Mouse (Mus musculus) neural tube, postnatal 0 days (tissue): ENCODE results near the gene Serpinb9d. TPM values are rescaled to one million over a fixed set of nuclear protein-coding genes. Genes with fewer than 3 reads are reported as not detected.

ENCODE experiments used
- polyA plus RNA-seq: library from polyadenylated mRNA; unstranded; fragments of >200 nt; fragmentation: Nextera tagmentation; extraction: Ambion mirVana; gene quantifications from 2 replicates; pipeline ENCODE4 v1.2.1, GENCODE M21; 2015

The Serpinb9d gene
- not detected in 2 replicates for polyA plus RNA-seq

GRCm38 (mm10) chr13:33192659-33193058 lies at the start of gene Serpinb9d:
Gene Serpinb9d (plus strand): TSS chr13:33192959.

GRCm38 (mm10) chr13:33159642-33160041 lies 33.1 kb upstream of the Serpinb9d start, which contains the start of gene Serpinb9c:
Gene Serpinb9c (minus strand): TSS chr13:33159742.

GRCm38 (mm10) chr13:33249312-33249711 lies 56.6 kb downstream of the Serpinb9d start, which contains the start of gene Serpinb9e:
Gene Serpinb9e (plus strand): TSS chr13:33249612.

Other genes with a start within 250 kb of the Serpinb9d start
- 2.9 and 3.2 TPM in 2 replicates for gene Serpinb6b, start 227.8 kb upstream of the Serpinb9d start, polyA plus RNA-seq
- 4.3 and 5.6 TPM in 2 replicates for gene Serpinb9, start 189.7 kb upstream of the Serpinb9d start, polyA plus RNA-seq
- gene Serpinb9b, start 165.5 kb upstream of the Serpinb9d start, polyA plus RNA-seq: 0.24 and 0.43 TPM in 2 replicates
- gene Serpinb1b, start 114.4 kb upstream of the Serpinb9d start, polyA plus RNA-seq: 82.8 and 90.5 TPM in 2 replicates
- not detected in 2 replicates for gene Serpinb9c, start 33.2 kb upstream of the Serpinb9d start, polyA plus RNA-seq
- not detected in 2 replicates for gene Serpinb9e, start 56.7 kb downstream of the Serpinb9d start, polyA plus RNA-seq
- gene Serpinb9f, start 131.1 kb downstream of the Serpinb9d start, polyA plus RNA-seq: not detected in 2 replicates
- not detected in 2 replicates for gene Gm11397, start 202.8 kb downstream of the Serpinb9d start, polyA plus RNA-seq